Mouse (Mus musculus): ENCODE data around the gene Gm13693.
"Not testable (repeated sequence)": the region's sequence is repeated elsewhere in the genome, so short reads cannot be mapped to it uniquely, and the experiment has no call there.

Gm13693 gene

GRCm38 (mm10) chr2:83961203-83961602, at the start of gene Gm13693:
TSS of gene Gm13693 (plus strand) at chr2:83961503.
- not testable (repeated sequence) for DNase-seq

- DNase-seq, result no peak
Measured at GRCm38 (mm10) chr2:83929478-83930088, 31.7 kb upstream of the Gm13693 start.

GRCm38 (mm10) chr2:83940931-83941361, 20.4 kb upstream of the Gm13693 start, which contains the start of gene Zswim2:
TSS of gene Zswim2 (minus strand) at chr2:83941228.
- DNase-seq, result peak; percentile 76 to 77

GRCm38 (mm10) chr2:83941378-83941777, 19.9 kb upstream of the Gm13693 start:
- DNase-seq, result peak in 1 of 2 experiments; percentile 5

- no peak for DNase-seq
Measured at GRCm38 (mm10) chr2:83941792-83942191, 19.5 kb upstream of the Gm13693 start.

- DNase-seq, result not testable (repeated sequence)
Measured at GRCm38 (mm10) chr2:83955393-83955792, 5.9 kb upstream of the Gm13693 start, which contains the start of gene Gm13698. TSS of gene Gm13698 (plus strand) at chr2:83955693.

- DNase-seq, result not testable (repeated sequence)
Measured at GRCm38 (mm10) chr2:83967013-83967412, 5.7 kb downstream of the Gm13693 start, which contains the start of gene Gm13695. TSS of gene Gm13695 (plus strand) at chr2:83967313.

- DNase-seq, result not testable (repeated sequence)
Measured at GRCm38 (mm10) chr2:83972823-83973222, 11.5 kb downstream of the Gm13693 start, which contains the start of gene Gm13696. TSS of gene Gm13696 (plus strand) at chr2:83973123.

- DNase-seq, result not testable (repeated sequence)
Measured at GRCm38 (mm10) chr2:83978633-83979032, 17.3 kb downstream of the Gm13693 start, which contains the start of gene Gm13694. TSS of gene Gm13694 (plus strand) at chr2:83978933.

GRCm38 (mm10) chr2:83984443-83984842, 23.1 kb downstream of the Gm13693 start, which contains the start of gene Gm13697:
TSS of gene Gm13697 (plus strand) at chr2:83984743.
- DNase-seq, result not testable (repeated sequence)

GRCm38 (mm10) chr2:83990253-83990652, 28.9 kb downstream of the Gm13693 start, which contains the start of gene Gm13691:
TSS of gene Gm13691 (plus strand) at chr2:83990553.
- not testable (repeated sequence) for DNase-seq

GRCm38 (mm10) chr2:83993639-83994255, 32.4 kb downstream of the Gm13693 start:
- DNase-seq, result not testable (repeated sequence)

- not testable (repeated sequence) for DNase-seq
Measured at GRCm38 (mm10) chr2:83994526-83994925, 33.2 kb downstream of the Gm13693 start.

- peak; percentile 50 for DNase-seq
Measured at GRCm38 (mm10) chr2:84008913-84009312, 47.6 kb downstream of the Gm13693 start.

GRCm38 (mm10) chr2:84009818-84010217, 48.5 kb downstream of the Gm13693 start:
- DNase-seq, result no peak
